Mouse (Mus musculus) hindbrain, embryonic 11.5 days (tissue): ENCODE results near the gene Pin4. TPM values are rescaled to one million over a fixed set of nuclear protein-coding genes. Genes with fewer than 3 reads are reported as not detected.

ENCODE experiments used
- ATAC-seq: fragments of 200-750 bp; cut with Nextera tagmentation; 2 replicates; pipeline ENCODE4 v1.8.0; 2017; ENCODE audit warnings: mild to moderate bottlenecking, moderate TSS enrichment, moderate library complexity; ENCODE audit not compliant: low FRiP score
- DNase-seq: peaks from one replicate; pipeline ENCODE4 v3.0.0-alpha.2; 2015; ENCODE audit warnings: low spot score
- H3K27ac ChIP-seq: fragments of 300-500 bp; sonication (generic); 2 replicates; pipeline ENCODE4 v1.5.1; 2014; ENCODE audit warnings: mild to moderate bottlenecking, low read depth, low read length
- H3K27me3 ChIP-seq: fragments of 300-500 bp; sonication (generic); 2 replicates; pipeline ENCODE4 v1.6.1; 2014; ENCODE audit warnings: mild to moderate bottlenecking, low read length, moderate library complexity, mixed read lengths; ENCODE audit not compliant: control insufficient read depth, insufficient read depth
- H3K36me3 ChIP-seq: fragments of 300-500 bp; sonication (generic); 2 replicates; pipeline ENCODE4 v1.6.1; 2014; ENCODE audit warnings: mild to moderate bottlenecking, low read length, moderate library complexity, mixed read lengths; ENCODE audit not compliant: control insufficient read depth, insufficient read depth
- H3K4me1 ChIP-seq: fragments of 300-500 bp; sonication (generic); replicated peaks from 2 replicates; pipeline ENCODE4 v1.6.1; 2014; ENCODE audit warnings: low read length, mixed read lengths; ENCODE audit not compliant: control insufficient read depth, insufficient read depth
- H3K4me2 ChIP-seq: fragments of 300-500 bp; sonication (generic); replicated peaks from 2 replicates; pipeline ENCODE4 v1.6.1; 2014; ENCODE audit warnings: mild to moderate bottlenecking, low read depth, low read length
- H3K4me3 ChIP-seq: fragments of 300-500 bp; sonication (generic); 2 replicates; pipeline ENCODE4 v1.5.1; 2014; ENCODE audit warnings: low read depth, low read length
- H3K9ac ChIP-seq: fragments of 300-500 bp; sonication (generic); 2 replicates; pipeline ENCODE4 v1.6.1; 2014; ENCODE audit warnings: low read depth, low read length
- H3K9me3 ChIP-seq: fragments of 300-500 bp; sonication (generic); 2 replicates; pipeline ENCODE4 v1.6.1; 2016; ENCODE audit warnings: low read length; ENCODE audit not compliant: control insufficient read depth
- WGBS: fragments of 180-500 bp; shearing (Covaris S2); extraction: QIAGEN DNeasy Blood & Tissue Kit; methylation state at CpG from one replicate; pipeline ENCODE4 v1.1.7; 2014; 5-methylcytosine and 5-hydroxymethylcytosine counted together
- polyA plus RNA-seq: library from polyadenylated mRNA; unstranded; fragments of >200 nt; fragmentation: Nextera tagmentation; extraction: Ambion mirVana; gene quantifications from 2 replicates; pipeline ENCODE4 v1.2.1, GENCODE M21; 2014

Gene Pin4
- polyA plus RNA-seq, 1 experiment from 2014 or later, result 70.7 TPM

DNA sequence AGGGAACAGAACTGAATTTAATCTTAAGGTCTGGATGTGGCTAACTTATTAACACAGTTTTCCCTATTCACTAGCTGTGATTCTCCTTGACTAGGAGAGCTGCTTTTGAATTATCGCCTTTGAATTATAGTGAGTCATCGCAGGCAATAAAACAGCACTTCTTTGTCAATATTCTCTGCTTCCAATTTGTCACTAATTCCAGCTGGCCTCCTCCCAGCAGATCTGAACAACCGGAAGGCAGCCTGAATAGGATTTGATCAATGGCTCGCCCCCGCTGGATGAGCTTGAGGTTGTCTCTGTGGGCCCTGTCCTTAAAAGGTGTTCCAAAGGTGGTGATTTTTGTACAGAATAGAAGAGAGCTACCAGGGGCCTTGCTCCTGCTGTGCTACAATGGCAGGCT is 47.3 kb downstream of the Pin4 start:
- 42% methylated on average over 5 of the region's 5 CpGs for WGBS
- no peak overlapping the region; the same call in 1 of the 2 replicates for H3K27ac ChIP-seq
- H3K27me3 ChIP-seq, result peaks cover 3% of the 10 kb centered on the region; the same call in 1 of the 2 replicates
- ATAC-seq, result no peak
- H3K9me3 ChIP-seq, result no peaks in the 10 kb centered on the region
- H3K4me1 ChIP-seq, result no peaks in the 10 kb centered on the region
- H3K36me3 ChIP-seq, result no peaks in the 10 kb centered on the region
- H3K9ac ChIP-seq, result no peak overlapping the region
- no peak overlapping the region for H3K4me3 ChIP-seq
- no peak for DNase-seq
- no peak overlapping the region for H3K4me2 ChIP-seq

DNA sequence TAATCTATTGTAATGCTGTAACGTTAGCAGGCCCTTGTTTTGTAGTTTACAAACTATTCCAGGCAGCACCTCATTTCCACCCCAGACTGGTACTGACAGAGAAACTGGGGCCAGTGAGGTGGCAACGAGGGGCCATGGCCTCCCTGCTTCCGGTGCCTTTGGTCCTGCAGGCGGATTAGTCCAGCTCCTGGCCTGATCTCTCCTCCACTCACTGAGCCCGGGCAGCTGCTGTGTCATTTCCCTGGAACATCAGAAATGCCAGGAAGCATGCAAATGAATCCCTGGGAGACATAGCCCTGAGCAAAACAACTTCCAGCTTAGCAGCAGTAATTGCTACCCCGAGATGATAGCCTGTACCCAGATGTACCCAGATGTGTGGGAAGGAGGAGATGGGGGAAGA is 47.7 kb downstream of the Pin4 start:
- H3K4me2 ChIP-seq, result no peak overlapping the region
- H3K27ac ChIP-seq, result 0 out of 2 replicates have a peak overlapping the region, but pooled peaks have one; percentile 6
- no peaks in the 10 kb centered on the region for H3K4me1 ChIP-seq
- no peak overlapping the region for H3K4me3 ChIP-seq
- 25% methylated on average over 6 of the region's 6 CpGs for WGBS
- H3K9ac ChIP-seq, result no peak overlapping the region
- ATAC-seq (no peak), DNase-seq (no peak)
- H3K36me3 ChIP-seq, result no peaks in the 10 kb centered on the region
- H3K27me3 ChIP-seq, result peaks cover 3% of the 10 kb centered on the region; the same call in 1 of the 2 replicates
- H3K9me3 ChIP-seq, result no peaks in the 10 kb centered on the region

- no peak for ATAC-seq
Measured at GRCm38 (mm10) chrX:102169724-102170123, 50.5 kb downstream of the Pin4 start.

DNA sequence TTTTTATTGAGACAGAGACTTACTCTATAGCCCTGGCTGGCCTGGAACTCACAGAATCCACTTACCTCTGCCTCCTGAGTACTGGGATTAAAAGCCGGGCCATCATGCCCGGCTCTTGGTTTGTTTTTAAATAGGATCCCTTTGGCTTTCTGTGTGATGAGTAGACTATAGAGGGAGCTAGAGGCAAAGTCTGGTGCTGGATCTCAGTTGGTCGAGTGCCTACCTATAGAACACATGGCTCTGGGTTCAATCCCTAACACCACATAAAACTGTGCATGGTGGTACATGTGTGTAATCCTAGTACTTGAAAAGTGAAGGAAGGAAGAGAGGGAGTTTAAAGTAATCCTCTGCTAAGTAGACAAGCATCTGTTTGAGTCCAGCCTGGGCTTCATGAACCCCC is 50.9 kb downstream of the Pin4 start:
- H3K36me3 ChIP-seq, result no peaks in the 10 kb centered on the region
- no peak overlapping the region for H3K4me3 ChIP-seq
- no peak overlapping the region for H3K4me2 ChIP-seq
- no peaks in the 10 kb centered on the region for H3K4me1 ChIP-seq
- H3K9me3 ChIP-seq, result no peaks in the 10 kb centered on the region
- no peak overlapping the region for H3K27ac ChIP-seq
- 43% methylated on average over 3 of the region's 3 CpGs for WGBS
- no peak for ATAC-seq
- no peak for DNase-seq
- H3K27me3 ChIP-seq, result peaks cover 3% of the 10 kb centered on the region; the same call in 1 of the 2 replicates
- no peak overlapping the region for H3K9ac ChIP-seq

More at GRCm38 (mm10) chrX:102169724-102170123, 50.5 kb downstream of the Pin4 start:
- Histone ChIP-seq H3K4me3 (no peak overlapping the region), H3K36me3 (no peaks in the 10 kb centered on the region), H3K4me1 (no peaks in the 10 kb centered on the region), H3K4me2 (no peak overlapping the region), H3K27me3 (peaks cover 3% of the 10 kb centered on the region; the same call in 1 of the 2 replicates), H3K9ac (no peak overlapping the region), H3K27ac (no peak overlapping the region), H3K9me3 (no peaks in the 10 kb centered on the region)
- WGBS, result 64% methylated on average over 1 of the region's 1 CpGs
- DNase-seq, result no peak

- Histone ChIP-seq H3K36me3 (no peaks in the 10 kb centered on the region), H3K9ac (no peak overlapping the region), H3K4me2 (no peak overlapping the region), H3K4me3 (no peak overlapping the region), H3K27ac (no peak overlapping the region), H3K9me3 (no peaks in the 10 kb centered on the region), H3K27me3 (peaks cover 3% of the 10 kb centered on the region; the same call in 1 of the 2 replicates), H3K4me1 (no peaks in the 10 kb centered on the region)
- WGBS, result 66% methylated on average over 3 of the region's 3 CpGs
- no peak for ATAC-seq
- no peak for DNase-seq
Measured at GRCm38 (mm10) chrX:102170900-102171299, 51.7 kb downstream of the Pin4 start.

DNA sequence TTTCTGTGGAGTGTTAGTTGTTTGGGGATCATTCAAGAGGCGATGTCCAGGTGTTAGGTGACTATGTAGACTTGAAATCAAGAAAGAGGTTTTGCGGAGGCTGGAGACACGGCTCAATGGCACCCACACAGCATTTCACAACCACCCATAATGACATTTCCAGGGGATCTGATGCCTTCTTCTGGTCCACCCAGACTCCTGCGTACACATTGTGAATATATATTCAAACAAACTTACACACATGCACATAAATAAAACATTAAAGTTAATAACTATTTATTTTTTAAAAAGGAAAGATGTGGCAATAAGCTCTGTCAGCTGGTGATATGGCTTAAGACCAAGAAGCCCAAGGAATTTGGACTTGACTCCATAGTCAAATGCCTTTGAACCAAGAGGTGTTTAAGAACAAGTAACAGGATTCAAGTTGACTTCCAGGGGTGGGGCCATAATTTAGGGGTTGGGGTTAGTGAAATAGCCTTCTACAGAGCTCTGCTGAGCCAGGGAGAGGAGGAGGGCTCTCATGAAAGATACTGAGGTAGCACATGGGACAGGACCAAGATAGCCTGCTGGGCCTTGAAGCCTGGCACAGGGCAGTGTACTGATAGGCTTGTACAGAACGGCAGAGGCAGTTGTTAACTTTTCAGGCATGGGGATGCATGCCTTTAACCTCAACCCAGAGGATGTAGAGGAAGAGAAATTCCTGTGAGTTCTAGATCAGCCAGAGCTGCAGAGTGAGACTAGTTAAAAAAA is 56.5 kb downstream of the Pin4 start:
- Histone ChIP-seq H3K4me2 (no peak overlapping the region), H3K4me1 (no peaks in the 10 kb centered on the region), H3K4me3 (no peak overlapping the region), H3K27me3 (no peaks in the 10 kb centered on the region), H3K9me3 (no peaks in the 10 kb centered on the region), H3K9ac (no peak overlapping the region), H3K36me3 (no peaks in the 10 kb centered on the region), H3K27ac (no peak overlapping the region)
- ATAC-seq (no peak), DNase-seq (no peak)
- WGBS, result 90% methylated on average over 5 of the region's 5 CpGs

Other genes with a start within 250 kb of the Pin4 start
- gene Rtl5, start 48.1 kb upstream of the Pin4 start, polyA plus RNA-seq, result 3.7 and 4.0 TPM in 2 replicates
- gene Ercc6l, start 37.6 kb downstream of the Pin4 start, polyA plus RNA-seq, result 16.1 and 18.8 TPM in 2 replicates
- gene Rps4x, start 69.9 kb downstream of the Pin4 start, polyA plus RNA-seq, result 644 and 684 TPM in 2 replicates
- gene Cited1, start 132.7 kb downstream of the Pin4 start, polyA plus RNA-seq, result 12.1 and 15.0 TPM in 2 replicates